Mouse (Mus musculus) CD4-positive, CD25-positive, alpha-beta regulatory T cell, adult 2 months (primary cell): ENCODE data around the gene Muc3.

Source experiments
- DNase-seq: peaks from one replicate; pipeline ENCODE4 v3.0.0-alpha.2; 2012; ENCODE audit warnings: low read depth, low spot score

Muc3 gene

DNA sequence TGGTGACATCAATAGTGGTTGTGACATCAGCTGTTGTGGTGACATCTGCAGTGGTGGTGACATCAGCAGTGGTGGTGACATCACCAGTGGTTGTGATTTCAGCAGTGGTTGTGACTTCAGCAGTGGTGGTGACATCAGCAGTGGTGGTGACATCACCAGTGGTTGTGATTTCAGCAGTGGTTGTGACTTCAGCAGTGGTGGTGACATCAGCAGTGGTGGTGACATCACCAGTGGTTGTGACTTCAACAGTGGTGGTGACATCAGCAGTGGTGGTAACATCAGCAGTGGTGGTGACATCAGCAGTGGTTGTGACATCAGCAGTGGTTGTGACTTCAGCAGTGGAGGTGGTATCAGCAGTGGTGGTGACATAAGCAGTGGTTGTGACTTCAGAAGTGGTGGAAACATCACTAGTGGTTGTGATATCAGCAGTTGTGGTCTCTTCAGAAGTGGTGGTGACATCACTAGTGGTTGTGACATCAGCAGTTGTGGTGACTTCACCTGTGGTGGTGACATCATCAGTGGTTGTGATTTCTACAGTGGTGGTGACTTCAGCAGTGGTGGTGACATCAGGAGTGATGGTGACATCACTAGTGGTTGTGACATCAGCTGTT lies at the start of gene Muc3:
TSS of gene Muc3 (minus strand) at position 51 of the 611 bp plus-strand sequence.
- peak; percentile 41 for DNase-seq

DNA sequence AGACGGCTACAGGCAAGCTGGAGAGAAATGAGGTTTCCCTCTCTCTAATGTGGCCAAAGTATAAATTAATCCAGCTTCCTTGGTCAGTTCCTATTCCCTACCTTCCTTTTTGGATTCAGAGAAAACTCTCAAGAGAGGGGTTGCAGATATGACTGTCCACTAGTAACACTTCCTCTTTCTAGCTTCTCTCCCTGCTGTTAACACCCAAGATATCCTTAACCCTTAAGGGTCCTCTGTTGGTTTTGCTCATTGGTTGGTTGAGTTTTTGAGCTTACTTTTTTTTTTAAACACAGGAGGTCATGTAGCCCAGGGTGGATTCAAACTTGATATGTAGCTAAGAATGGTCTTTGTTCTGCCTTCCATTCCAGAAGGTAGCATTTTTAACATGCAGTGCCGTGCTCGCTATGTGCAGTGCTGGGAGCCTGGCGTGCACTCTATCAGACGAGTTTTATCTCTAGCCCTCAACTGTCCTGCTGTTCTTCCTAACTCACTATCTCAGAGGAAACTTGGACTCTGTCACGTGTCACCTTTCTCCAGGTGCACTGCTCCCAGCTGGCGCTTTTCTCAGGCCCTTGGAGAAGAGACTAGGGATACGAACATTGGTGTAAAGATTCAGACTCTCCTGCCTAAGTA lies 45.5 kb upstream of the Muc3 start:
- DNase-seq = no peak

DNA sequence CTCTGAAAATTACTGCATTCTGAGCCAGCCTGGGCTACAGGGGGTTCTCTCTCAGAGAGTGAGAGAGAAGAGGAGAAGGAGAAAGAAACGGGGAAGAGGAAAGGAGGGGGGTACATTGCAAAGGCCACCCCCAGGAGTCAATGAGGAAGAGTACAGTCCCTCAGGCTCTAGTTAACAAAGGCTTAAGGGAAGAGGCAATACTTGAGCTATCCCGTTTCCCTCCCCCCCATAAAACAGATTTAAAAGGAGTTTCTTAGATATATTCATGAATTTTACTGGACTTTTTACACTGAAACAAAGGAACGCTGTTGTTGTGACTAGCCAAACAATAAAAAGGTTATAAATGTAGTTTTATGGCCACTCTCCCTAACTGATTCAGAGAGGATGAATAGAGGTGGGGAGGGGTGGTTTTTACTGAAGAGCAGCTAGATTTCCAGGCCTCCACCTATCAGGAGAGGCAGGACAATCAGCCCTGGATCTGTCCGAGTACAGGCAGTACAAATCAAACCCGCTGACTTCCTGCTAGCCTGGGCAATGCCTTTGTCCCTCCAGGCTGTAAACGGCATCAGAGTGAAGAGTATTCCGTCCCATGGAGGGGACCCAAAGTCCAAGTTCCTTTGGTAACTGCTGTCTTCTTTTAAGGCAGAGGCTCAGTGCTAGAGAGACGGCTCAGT lies 44.3 kb upstream of the Muc3 start:
- no peak for DNase-seq

DNA sequence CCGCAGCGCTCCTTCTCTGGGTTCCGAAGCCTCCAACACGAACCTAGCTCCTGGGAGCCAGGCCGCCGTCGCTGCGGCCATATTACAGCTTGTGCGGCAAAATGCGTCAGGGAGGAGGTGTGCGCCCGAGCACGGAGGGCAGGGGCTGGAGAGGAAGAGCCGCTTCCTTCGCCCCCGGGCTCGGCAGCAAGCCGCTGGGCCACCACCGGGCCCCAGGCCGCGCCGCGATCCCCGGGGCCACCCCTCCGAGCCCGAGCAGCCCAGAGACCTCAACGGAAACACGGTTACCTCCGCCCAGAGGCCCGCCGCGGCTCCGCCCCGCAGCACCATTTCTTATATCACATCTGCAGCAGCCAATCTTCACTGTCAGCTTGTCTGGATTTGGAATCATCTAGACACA lies 40.2 kb upstream of the Muc3 start:
- DNase-seq = peak; percentile 75

DNA sequence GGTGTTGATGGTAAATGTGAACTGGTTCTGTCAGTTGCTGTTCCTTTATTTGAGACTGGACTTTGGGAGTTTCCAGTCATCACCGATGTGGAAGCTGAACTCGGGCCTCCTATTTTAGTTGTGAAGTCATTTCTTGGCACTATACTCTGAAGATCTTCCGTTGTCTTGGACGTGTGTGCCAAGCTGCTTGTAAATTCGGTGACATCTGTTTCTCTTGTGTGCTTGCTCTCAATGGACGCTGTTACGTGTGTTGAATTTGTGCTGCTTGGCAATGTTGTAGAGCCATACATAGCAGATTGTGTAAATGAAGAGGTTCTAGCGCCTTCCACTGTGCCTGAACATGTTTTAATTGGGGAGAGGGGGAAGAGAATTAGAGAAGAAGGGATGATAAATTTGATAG lies 36.2 kb upstream of the Muc3 start:
- no peak for DNase-seq

DNA sequence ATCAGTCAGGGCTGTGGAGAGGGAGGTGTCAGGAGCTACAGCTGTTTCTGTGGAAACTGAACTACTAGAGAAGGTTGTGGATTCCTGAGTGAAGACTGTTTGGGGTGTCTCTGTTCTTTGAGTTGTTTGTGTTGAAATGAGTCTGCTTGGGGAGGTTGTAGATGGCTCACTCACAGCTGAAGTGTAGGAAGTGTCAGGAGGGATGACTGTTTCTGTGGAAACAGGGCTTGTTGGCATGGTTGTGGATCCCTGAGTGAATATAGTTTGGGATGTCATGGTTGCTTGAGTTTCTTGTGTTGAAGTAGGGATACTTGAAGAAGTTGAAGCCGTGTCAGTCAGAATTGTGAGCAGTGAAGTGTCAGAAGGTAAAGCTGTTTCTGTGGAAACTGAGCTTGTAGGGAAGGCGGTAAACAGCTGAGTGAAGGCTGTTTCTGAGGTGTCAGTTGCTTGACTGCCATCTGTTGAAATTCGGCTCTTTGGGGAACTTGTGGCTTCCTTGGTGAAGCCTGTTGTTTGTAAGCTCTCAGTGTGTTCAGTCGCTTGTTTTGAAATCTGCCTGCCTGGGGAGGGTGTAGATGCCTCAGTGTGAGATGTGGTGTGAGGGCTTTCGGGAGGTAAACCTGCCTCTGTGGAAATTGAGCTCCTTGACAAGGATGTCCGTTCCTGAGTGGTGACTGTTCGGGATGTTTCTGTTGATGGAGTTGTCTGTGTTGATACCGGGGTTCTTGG lies 30.7 kb upstream of the Muc3 start:
- DNase-seq = no peak

DNA sequence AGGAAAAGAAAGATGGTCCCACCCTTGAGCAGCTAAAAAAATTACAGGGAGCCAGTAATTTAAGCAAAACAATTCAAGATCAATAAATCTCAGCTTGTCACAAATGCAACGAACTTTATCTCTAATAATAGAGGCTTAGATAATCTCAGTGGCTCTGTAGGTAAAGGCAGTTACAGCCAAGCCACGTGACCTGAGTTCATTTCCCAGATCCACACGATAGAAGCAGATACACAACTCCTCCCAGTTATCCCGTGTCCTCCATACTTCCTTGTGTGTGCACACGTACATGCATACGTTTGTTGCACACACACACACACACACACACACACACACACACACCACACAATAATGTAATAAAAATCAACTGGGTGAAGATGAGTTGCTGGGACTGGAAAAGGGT lies 24.8 kb upstream of the Muc3 start:
- DNase-seq = no peak

DNA sequence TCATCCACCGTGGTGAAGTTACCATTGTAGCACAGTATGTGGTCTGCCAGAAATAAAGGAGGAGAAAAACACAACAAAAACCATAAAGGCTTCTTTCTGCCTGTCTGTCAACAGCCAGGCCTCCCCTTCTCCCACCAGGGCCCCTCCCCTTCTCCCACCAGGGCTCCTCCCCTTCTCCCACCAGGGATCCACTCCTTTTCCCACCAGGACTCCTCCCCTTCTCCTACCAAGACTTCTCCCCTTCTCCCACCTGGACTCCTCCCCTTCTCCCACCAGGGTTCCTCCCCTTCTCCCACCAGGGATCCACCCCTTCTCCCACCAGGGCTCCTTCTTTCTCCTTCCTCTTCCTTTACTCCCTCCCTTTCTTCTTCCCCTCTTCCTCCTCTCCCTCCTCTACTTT lies 23.5 kb upstream of the Muc3 start:
- DNase-seq = no peak

DNA sequence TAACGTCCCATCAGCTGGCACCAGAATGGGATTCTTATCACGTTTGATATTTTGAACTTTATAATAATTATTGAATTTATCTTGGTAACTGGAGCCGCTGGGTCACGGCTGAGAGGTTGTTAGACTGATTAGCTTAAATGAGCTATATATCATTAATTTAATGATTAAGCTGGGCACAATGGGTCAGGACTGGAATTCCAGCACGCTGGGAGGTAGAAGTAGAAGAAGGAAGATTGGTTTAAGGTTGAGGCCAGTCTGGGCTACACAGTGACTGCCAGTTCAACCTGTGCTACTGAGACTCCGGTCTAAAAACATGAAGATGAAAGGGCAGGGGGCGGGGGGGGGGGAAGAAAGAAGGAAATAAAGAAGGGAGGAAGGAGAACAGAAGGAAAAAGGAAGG lies 22.4 kb upstream of the Muc3 start:
- no peak for DNase-seq

DNA sequence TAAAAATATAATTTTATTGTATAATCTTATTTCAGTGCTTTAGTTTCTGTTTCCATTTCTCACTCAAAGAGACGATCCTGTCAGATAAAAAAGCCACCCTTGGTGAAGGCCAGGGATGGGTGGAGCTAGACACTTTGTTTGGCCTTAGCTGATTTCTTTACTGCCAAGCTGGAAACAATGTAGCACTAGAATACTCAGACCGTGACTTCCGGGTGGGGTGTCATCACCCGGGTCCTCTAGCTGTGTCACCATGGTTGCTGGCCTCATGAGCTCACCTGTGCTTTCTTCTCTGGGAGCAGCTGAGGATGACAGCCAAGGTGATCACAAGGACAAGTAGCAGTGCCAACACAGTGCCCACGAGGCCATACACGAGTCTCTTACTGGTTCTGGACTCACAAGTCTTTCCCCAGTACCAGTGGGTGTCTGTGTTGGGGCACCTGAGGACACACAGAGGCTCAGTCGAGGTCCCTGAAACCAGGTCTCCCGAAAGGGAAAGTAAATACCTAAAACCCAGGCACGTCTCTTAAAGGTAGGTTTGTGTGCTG lies 21.8 kb upstream of the Muc3 start:
- no peak for DNase-seq

DNA sequence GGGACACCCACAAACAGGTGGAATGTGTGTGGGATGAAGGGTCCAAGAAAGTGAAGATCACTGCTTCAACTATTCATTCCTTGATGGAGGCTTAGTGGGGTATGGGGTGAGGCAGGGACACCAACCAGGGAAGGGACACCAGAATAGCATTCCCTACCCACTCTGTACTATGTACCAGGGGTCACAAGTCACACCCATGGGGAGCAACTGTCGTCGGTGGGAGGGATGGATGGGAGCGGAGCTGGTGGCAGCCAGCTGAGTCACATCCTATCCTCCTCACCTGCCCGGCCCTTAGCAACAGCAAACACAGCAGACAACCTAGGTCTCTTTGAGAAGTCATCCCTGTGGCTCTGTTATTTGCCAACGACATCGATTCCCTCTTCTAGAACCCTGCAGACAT lies 18.4 kb upstream of the Muc3 start:
- DNase-seq = no peak

DNA sequence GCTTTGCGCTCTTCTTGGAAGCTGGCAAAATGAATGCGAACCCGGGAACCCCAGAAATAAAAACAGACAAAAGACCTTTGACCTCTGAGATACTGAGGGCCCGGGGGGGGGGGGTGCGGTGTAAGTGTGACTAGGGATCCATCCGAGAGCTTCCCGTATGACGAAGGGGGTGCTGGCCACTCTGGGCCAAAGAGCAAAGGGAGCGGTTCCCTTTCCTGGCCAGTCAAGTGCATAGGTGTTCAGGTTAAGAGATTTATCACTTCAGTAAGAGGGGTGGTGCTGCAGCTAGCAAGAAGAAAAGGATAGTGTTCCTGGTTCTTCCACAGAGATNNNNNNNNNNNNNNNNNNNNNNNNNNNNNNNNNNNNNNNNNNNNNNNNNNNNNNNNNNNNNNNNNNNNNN lies 16.9 kb upstream of the Muc3 start:
- no peak for DNase-seq

DNA sequence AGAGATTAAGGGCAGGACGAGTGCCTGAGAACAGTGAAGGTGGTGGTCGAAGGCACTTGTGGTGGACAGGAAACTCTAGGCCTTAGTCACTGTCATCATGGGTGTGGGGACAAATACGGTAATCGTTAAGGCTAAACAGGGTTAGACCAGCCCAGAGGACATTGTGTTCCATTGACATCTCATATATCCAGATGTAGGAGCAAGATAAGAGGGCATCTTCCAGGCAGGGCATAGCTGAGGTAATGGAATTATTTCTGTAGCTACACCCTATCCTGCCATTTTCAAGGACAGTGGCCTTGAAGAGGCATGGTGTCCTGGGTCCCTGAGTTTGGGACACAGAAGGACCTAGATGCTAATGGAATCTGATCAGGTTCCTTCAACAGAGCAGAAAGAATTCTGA lies 12.7 kb upstream of the Muc3 start:
- no peak for DNase-seq

DNA sequence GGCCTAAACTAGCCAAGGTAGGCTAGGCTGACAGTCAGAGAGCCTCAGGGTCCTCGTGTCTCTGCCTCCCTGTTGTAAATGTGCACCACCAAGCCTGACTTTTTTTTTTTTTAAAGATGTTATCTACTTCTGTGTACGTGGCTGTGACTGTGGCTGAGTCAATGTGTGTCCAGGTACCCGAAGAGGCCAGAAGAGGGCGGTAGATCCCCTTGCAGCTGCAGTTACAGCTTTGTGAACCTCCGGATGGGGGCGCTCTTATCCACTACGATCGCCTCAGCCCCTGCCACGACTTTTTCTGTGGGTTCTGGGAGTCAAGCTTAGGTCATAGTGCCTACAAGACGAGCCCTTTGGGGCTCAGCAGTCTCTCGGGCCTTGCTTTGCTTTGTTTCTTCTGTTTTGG lies 10.3 kb upstream of the Muc3 start:
- peak; percentile 90 for DNase-seq

DNA sequence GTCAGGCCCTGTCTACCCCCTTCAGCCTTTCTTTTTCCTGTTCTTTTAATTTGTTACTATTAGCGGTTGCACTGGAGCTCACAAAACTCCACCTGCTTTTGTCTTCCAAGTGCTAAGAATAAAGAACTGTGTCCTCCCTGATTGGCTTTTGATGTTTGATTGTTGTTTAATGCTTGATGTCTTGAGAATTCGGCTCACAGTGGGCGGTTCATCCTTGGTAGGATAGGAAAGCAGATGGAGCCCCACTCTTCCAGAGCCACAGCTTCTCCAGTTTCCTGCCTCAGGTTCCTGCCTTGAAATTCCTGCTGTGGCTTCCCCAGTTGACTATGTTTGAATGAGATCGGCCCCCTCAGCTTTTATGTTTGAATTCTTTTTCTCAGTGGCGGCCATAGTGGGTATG lies 4.2 kb upstream of the Muc3 start:
- no peak for DNase-seq

DNA sequence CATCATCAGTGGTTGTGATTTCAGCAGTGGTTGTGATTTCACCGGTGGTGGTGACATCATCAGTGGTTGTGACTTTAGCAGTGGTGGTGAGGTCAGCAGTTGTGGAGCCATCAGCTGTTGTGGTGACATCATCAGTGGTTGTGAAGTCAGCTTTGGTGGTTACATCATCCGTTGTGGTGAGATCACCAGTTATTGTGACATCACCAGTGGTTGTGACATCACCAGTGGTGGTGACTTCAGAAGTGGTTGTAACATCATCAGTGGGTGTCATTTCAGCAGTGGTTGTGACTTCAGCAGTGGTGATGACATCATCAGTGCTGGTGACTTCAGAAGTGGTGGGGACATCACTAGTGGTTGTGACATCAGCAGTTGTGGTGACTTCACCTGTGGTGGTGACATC lies 3.5 kb upstream of the Muc3 start:
- DNase-seq = peak; percentile 58

DNA sequence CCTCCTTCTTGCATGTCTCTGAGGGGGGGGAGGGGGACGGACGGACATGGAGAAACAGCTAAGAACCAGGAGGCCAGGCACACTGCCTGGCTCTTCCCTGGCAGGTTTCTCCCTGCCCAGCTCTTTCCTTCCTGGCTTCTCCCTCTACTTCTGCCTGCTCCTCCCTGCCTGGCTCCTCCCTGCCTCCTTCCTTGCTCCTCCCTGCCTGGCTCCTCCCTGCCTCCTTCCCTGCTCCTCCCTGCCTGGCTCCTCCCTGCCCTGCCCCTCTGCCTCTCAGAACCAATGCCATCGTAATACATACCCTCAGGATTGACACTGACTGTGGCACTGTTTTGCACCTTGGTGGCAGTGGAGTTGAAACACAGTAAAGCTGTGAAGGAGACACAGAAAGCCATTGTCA lies 8.3 kb downstream of the Muc3 start:
- DNase-seq = no peak

DNA sequence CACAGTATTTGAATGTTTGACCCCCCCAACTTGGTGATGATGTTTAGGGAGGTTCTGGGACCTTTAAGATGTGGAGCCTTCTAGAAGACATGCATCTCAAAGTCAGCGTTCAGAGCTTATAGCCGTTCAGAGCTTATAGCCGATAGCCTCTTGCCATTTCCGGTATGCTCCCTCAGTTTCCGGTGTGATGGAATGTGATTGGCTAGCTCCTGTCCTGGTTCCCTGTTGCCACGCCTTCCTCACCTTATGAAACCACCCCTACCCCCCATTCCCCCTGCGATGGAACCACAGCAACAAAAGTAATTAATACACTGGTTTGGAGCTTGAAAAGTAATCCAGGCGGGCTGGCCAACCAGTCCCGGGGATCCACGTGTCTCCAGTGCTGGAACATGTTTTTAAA lies 10.1 kb downstream of the Muc3 start:
- no peak for DNase-seq

DNA sequence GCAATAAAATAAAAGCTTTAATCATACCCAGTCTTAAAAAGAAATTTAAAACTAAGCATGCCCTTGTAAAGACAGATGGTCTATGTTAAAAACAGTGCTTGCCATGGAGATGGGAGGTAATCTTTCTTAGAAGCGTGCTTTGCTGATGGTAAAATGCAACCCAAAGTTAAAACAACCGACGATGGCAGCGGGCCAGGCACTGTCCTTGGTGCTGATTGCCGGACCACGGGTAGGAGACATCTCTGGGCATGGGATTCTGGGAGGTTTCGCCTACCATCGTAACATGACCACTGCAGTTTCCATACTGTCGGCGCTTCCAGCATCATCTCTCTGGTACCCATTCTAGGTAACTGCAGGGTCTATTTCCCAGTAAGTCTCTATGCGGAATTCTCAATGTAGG lies 14.2 kb downstream of the Muc3 start:
- no peak for DNase-seq

DNA sequence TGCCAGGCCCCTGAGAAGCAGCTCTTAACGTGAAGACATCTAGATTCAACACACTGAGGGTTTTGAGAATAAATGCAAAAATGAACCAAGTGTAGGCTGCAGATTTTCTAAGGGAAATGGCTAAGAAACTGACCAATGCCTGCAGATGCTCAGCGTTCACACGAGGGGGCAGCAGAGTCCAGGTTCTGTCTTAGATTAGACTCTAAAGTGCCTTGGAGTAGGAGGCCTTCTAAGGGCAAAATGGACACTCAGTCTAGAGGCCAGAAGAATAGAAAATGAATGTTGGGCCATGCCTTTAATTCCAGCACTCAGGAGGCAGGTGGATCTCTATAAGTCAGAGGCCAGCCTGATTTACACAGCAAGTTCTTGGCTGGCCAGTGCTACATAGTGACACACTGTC lies 17.6 kb downstream of the Muc3 start:
- peak; percentile 76 for DNase-seq

DNA sequence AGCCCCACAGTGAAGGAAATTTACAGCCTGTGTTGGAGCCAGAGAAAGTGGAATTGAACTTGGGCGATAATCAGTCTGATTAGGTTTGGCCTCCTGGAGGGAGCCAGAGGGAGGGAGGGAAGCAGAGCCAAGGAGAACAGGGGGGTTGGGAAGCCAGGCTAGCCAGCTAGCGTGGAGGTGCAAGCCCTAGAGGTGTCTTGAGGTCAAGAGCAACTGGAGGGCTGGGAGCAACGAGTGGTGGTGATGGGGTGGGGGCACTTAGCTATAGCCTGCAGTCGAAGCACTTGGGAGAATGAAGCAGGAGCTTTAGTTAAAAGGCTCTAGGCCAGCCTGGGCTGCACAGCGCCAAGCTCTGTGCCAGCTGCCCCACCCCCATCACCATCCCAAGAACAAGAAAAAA lies 19.8 kb downstream of the Muc3 start:
- DNase-seq = no peak

DNA sequence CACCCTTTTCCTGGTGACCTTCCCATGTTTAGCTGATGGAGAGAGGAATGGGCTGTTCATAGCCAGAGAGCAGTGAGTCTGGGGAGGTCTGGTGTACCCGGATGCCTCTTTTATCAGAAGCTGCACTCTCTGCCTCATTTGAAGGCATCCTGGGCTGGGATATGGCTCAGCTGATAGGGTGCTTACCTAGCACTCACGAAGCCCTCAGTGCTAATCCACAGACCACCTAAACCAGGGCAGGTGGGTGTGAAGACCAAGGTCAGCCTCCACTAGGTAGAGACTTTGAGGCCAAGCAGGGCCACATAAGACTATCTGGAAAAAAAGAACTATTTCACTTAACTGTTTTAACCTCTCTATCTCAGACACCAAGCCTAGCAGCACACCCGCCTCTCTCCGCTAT lies 25.6 kb downstream of the Muc3 start:
- no peak for DNase-seq
